Mouse (Mus musculus) E14TG2a.4 (cell line): ENCODE data around the gene Adcyap1r1.
A peak's percentile ranks its signal among the peaks of the same experiment; 100 is the strongest.

Experiments
- CTCF ChIP-seq: conservative IDR thresholded peaks from 2 replicates; pipeline ENCODE4 v1.5.1; 2014; ENCODE audit warnings: low read length
- NANOG ChIP-seq: IDR thresholded peaks from 2 replicates; pipeline ENCODE4 v1.6.1; 2014; ENCODE audit warnings: borderline replicate concordance, low read length, mixed read lengths

GRCm38 (mm10) chr6:55519605-55520201, 67.9 kb downstream of the Adcyap1r1 start:
- peak; percentile 72 for TF ChIP-seq CTCF
- TF ChIP-seq NANOG, result no peak
